Comparison of ENCODE assay signal across 8 mouse cellular contexts in the genomic region with DNA sequence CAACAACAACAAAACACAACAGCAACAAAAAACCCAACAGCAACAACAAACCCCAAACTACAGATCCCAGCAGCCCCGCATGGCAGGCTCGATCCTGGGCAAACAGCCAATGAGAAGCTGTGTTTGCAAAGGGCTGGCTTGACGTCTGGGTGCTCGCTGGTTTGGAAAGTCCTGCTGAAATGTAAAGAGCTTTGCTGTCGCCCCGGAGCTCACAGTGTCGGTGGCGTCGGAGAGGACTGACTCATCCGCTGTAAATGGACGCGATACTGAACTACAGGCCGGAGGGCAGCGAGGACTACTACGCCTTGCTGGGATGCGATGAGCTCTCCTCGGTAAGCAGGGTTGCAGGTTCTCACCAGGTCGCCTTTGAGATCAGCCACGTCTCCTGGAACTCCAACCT. TPM values are rescaled to one million over a fixed set of nuclear protein-coding genes. Genes with fewer than 3 reads are reported as not detected.
DNase-seq lines count a peak whose midpoint lies in the region; ATAC-seq lines count a peak whose summit lies in the region.

No protein-coding gene starts in this region.

- 0% methylated on average over 19 of the region's 19 CpGs for WGBS in hindbrain, embryonic 14.5 days

- DNase-seq in R1 (ENCODE audit: low read depth, low spot score): peak; percentile 87
- DNase-seq in cerebellum, postnatal 25 days: peak; percentile 89 to 94
- DNase-seq in frontal cortex, postnatal 25 days (ENCODE audit: low spot score in 2 of 2): peak; percentile 67 to 76
- peak; percentile 88 for DNase-seq in hindbrain, embryonic 14.5 days (ENCODE audit: low spot score)
- DNase-seq in layer of hippocampus, postnatal 36 days: peak; percentile 80 to 83
- DNase-seq in lung, postnatal 25 days (ENCODE audit: low spot score): peak; percentile 87
- peak; percentile 79 for DNase-seq in retina, adult 2 months (ENCODE audit: low read depth, low spot score)
- DNase-seq in thymus, postnatal 25 days: peak; percentile 74

- H3K27ac ChIP-seq in hindbrain, embryonic 14.5 days: peak overlapping the region; percentile 39; the same call in 1 of the 2 replicates

- no peaks in the 10 kb centered on the region for H3K36me3 ChIP-seq in hindbrain, embryonic 14.5 days (replicated peaks; ENCODE audit: control insufficient read depth, insufficient read depth)

- peak overlapping the region; percentile 73 for H3K4me2 ChIP-seq in hindbrain, embryonic 14.5 days (replicated peaks)

- peak overlapping the region; percentile 56 for H3K9ac ChIP-seq in hindbrain, embryonic 14.5 days

- H3K4me3 ChIP-seq in hindbrain, embryonic 14.5 days (replicated peaks; ENCODE audit: low read length): peak overlapping the region; percentile 49

- no peaks in the 10 kb centered on the region; the same call in 1 of the 2 replicates for H3K27me3 ChIP-seq in hindbrain, embryonic 14.5 days (ENCODE audit: control insufficient read depth, insufficient read depth, low read length)

- peak; percentile 80 for ATAC-seq in hindbrain, embryonic 14.5 days (ENCODE audit: low FRiP score)

- H3K4me1 ChIP-seq in hindbrain, embryonic 14.5 days (replicated peaks; ENCODE audit: control insufficient read depth, insufficient read depth, low read length): peaks cover 6% of the 10 kb centered on the region

- no peaks in the 10 kb centered on the region for H3K9me3 ChIP-seq in hindbrain, embryonic 14.5 days (ENCODE audit: control insufficient read depth, low read length)

RNA-seq across cellular contexts. Expression of gene Dnajc12, which starts 4.2 kb away (rescaled TPM):
- polyA plus RNA-seq in hindbrain, embryonic 14.5 days (2014; fragmentation: Nextera tagmentation; extraction: Ambion mirVana): 19.7 and 23.4 TPM in 2 replicates
- total RNA-seq in layer of hippocampus, postnatal 36 days (2021): 10 to 100 TPM; 16.8 to 23.7 TPM

RNA-seq across cellular contexts. Expression of gene Sirt1, which starts 4.9 kb away (rescaled TPM):
- 5.7 and 6.8 TPM in 2 replicates for polyA plus RNA-seq in hindbrain, embryonic 14.5 days (2014; fragmentation: Nextera tagmentation; extraction: Ambion mirVana)
- 10 to 100 TPM; 12.8 to 15.4 TPM for total RNA-seq in layer of hippocampus, postnatal 36 days (2021)

RNA-seq across cellular contexts. Expression of gene Gm7075, which starts 35.1 kb away (rescaled TPM):
- polyA plus RNA-seq in hindbrain, embryonic 14.5 days (2014; fragmentation: Nextera tagmentation; extraction: Ambion mirVana): not detected in 2 replicates
- total RNA-seq in layer of hippocampus, postnatal 36 days (2021): not detected

RNA-seq across cellular contexts. Expression of gene Ctnna3, which starts 43.5 kb away (rescaled TPM):
- polyA plus RNA-seq in hindbrain, embryonic 14.5 days (2014; fragmentation: Nextera tagmentation; extraction: Ambion mirVana): 2.9 and 4.1 TPM in 2 replicates
- 1 to 10 TPM; 1.2 to 1.9 TPM for total RNA-seq in layer of hippocampus, postnatal 36 days (2021)

Comparison
In these comparisons a context has a peak if more than half of its experiments do, and no peak if none do; other contexts are left out.
1. Peak in every context shown above with its lines: DNase-seq, ATAC-seq, H3K4me3 ChIP-seq and H3K27ac ChIP-seq.